Comparison of ENCODE assay signal across 23 mouse cellular contexts in genomic region chr14:79907761-79908160, GRCm38 (mm10).
"Had no signal": no experiment of that assay in that cellular context is flagged by ENCODE, and none has a peak within 500 bp of the region (broad histone marks: within the 10 kb centered on the region; RNA-seq: fewer than 3 reads in every experiment).

No protein-coding gene starts in this region.

- H3K27ac ChIP-seq: kidney, postnatal 0 days; left cerebral cortex, adult 2 months; limb, embryonic 13.5 days; liver, embryonic 12.5 days; liver, embryonic 15.5 days; midbrain, embryonic 15.5 days; neural tube, embryonic 12.5 days; neural tube, embryonic 15.5 days; stomach, postnatal 0 days had no signal

- H3K9ac ChIP-seq: limb, embryonic 13.5 days; liver, embryonic 12.5 days; liver, embryonic 15.5 days; midbrain, embryonic 15.5 days; neural tube, embryonic 12.5 days; neural tube, embryonic 15.5 days had no signal

- ATAC-seq: inflammation-experienced regulatory T-cells, adult 6 months; intestine, embryonic 16.5 days; liver, embryonic 12.5 days; midbrain, embryonic 15.5 days had no signal

- H3K27me3 ChIP-seq: liver, embryonic 12.5 days; liver, embryonic 15.5 days; midbrain, embryonic 15.5 days; neural tube, embryonic 12.5 days; neural tube, embryonic 15.5 days had no signal

- H3K4me2 ChIP-seq: limb, embryonic 13.5 days; liver, embryonic 12.5 days; liver, embryonic 15.5 days; midbrain, embryonic 11.5 days; midbrain, embryonic 15.5 days; neural tube, embryonic 12.5 days; neural tube, embryonic 15.5 days had no signal

- H3K4me1 ChIP-seq: limb, embryonic 13.5 days; liver, embryonic 12.5 days; liver, embryonic 15.5 days; neural tube, embryonic 15.5 days had no signal

- DNase-seq: layer of hippocampus, postnatal 36 days; liver; lung, adult 2 months; lung, postnatal 14 days; lung, postnatal 4 days; right cerebral cortex, adult 18-20 months; right cerebral cortex, postnatal 14 days; right cerebral cortex, postnatal 4 days; thymus, adult 2 months; thymus, postnatal 14 days; thymus, postnatal 4 days had no signal

- H3K36me3 ChIP-seq: limb, embryonic 13.5 days; liver, embryonic 12.5 days; liver, embryonic 15.5 days; midbrain, embryonic 15.5 days; neural tube, embryonic 12.5 days; neural tube, embryonic 15.5 days had no signal

- H3K9me3 ChIP-seq: limb, embryonic 13.5 days; liver, embryonic 12.5 days; liver, embryonic 15.5 days; midbrain, embryonic 15.5 days; neural tube, embryonic 12.5 days; neural tube, embryonic 15.5 days had no signal

- H3K4me3 ChIP-seq: left cerebral cortex, adult 2 months; limb, embryonic 13.5 days; liver, embryonic 12.5 days; liver, embryonic 15.5 days; midbrain, embryonic 15.5 days; neural tube, embryonic 12.5 days; neural tube, embryonic 15.5 days had no signal
